Mouse (Mus musculus): ENCODE measurements around the gene Il12rb1.
A peak's percentile ranks its signal among the peaks of the same experiment; 100 is the strongest.

Gene Il12rb1

DNA sequence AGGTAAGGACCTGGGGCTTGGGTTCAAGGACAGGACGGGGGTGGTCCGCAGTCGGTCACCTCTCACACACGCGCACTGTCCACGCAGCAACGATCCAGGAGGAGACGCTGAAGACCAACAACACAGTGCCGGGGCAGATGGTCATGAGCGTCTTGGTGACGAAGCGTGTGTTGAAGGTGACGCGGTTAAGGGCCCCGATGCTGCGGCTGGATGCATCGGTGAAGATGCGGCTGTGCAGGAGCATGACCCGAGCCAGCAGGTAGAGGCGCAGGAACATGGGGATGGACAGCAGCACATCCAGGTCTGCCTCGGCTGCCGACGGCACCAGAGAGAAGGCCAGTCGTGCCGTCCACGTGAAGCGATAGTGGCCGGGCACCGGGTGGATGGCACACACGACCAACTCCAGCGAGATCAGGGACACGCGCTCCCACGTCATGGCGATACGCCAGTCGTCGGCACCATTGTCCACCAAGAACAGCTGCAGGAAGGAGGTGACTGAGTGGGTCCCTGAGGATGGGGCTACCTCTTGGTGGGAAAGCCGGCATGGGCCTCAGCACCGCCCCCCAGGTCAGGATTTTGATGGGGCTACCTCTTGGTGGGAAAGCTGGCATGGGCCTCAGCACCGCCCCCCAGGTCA, 44.5 kb downstream of the Il12rb1 start:
- no peak for DNase-seq (ENCODE audit: low spot score)

DNA sequence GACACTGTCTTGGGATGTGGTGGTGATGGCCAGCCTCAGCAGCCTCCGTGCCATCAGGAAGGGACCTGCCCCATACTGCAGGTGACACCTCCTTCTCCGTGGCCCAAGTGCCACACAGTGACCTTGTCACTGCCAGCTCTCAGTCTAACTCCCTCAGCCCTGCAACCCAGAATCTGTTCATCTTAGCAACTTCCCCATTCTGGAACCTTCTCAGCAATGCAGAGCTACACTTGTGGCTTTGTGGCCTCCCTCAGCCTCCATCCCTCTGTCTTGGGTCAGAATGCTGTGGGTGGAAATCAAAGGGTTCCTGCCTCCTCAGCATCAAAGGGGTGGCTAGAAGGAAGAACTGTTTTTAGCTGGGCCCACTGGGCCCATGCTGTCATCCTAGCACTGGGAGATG, 45.6 kb downstream of the Il12rb1 start:
- DNase-seq (ENCODE audit: low spot score) = no peak

DNA sequence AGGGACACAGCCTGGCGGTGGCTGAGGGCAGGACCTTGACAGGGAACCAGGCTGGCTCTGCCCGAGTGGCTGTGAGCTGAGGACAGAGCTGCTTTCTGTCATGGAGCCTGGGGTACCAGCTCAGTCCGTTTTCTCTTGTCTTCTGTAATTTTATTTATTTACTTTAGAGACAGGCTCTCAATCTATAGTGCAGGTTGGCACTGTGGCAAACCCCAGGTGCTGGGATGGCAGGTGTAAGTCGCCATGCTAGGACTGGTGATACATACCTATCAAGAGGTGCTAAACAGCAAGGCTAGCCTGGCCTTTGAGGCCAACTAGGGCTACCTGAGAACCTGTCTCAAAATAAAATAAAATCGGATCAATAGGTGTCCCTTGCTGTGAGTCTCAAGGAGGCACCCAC, 47.8 kb downstream of the Il12rb1 start:
- no peak for DNase-seq (ENCODE audit: low spot score)

DNA sequence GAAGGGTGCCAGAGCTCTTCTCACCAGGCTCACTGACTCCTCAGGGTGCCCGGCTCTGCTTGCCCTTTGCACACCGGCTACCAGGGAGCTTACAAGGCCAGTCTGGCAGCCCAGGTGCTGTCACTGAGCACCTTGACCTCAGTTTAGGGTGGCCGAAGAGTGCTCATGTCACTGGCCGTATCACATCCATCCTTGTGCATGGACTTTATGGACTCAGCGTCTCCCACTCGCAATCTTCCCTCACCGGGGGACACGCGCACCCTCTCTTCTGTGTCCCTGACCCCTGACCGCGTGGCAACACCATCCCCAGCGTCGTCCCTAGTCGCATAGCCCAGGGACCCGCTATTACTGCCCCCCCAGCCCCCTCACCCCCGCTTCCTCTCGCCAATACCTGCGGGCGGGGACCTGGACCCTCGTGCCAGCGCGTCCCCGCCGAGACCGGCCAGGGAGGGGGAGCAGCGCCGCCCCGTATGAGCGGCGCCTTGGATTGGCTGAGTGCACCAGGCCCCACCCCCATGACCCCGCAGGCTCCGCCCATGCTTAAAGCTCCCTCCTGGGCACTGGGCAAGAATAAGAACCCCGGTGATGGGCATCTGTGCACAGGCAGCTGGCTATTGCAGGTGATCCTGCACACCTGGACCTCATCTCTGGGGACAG, 48.4 kb downstream of the Il12rb1 start:
- DNase-seq (ENCODE audit: low spot score) = peak; percentile 70

DNA sequence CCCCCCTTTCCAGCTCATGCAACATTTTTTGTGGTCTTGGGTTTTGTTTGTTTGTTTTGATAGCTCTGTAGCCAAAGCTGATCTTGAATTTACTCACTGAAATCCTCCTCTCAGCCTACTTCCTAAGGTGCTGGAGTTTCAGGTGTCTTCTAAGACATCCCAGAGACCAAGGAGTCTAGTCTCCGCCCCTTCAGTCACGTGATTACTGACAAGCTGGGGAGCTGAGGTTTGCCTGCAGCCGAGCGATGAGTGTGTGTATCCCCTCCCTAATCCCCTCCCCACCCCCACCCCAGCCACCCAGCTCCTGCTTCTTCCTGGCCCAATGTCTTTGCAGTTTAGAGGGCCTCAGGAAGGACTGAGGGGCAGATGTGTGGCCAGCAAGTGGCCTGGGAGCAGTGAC, 49.3 kb downstream of the Il12rb1 start:
- DNase-seq (ENCODE audit: low spot score) = no peak

DNA sequence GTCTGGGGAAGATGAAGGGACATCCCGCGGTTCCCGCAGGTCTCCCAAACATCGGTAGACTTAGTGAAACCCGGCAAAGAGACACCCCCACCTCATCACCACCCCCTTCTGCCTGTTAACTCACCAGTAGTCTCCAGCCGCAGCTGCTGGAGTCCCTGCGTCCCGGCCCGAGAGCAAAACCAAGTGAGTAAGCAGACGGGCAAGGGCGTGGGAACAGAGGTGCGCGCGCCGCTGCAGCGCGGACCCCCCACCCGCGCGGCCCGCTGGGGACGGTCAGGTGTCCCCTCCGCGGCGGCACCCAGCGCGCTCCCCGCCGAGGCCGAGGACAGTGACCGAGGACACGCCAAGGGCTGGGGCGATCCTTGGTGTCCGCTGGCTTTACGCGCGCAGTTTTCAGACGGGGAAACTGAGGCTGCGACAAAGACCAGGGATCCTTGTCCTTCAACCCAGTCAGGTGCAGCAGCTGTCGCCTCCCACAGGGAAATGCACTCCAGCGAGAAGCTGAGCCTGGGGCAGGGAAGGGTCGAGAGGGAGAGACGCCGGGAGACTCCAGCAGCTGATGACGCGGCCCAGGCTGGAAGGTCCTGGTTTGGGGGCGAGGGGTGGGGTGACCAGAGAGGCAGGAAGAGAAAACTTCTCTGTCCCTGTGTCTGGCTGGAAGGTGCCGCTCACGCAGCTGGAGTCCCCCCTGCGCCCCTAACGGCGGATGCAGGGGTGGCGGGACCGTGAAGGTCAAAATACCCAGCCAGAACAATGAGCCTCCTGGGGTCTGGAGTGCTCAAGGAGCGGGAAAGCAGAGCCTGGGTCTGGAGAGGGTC, 54.8 kb downstream of the Il12rb1 start, which contains the start of gene Kcnn1:
Gene Kcnn1, minus strand, starts transcription at position 435 of the 818 bp plus-strand sequence.
- no peak for DNase-seq (ENCODE audit: low spot score)

DNA sequence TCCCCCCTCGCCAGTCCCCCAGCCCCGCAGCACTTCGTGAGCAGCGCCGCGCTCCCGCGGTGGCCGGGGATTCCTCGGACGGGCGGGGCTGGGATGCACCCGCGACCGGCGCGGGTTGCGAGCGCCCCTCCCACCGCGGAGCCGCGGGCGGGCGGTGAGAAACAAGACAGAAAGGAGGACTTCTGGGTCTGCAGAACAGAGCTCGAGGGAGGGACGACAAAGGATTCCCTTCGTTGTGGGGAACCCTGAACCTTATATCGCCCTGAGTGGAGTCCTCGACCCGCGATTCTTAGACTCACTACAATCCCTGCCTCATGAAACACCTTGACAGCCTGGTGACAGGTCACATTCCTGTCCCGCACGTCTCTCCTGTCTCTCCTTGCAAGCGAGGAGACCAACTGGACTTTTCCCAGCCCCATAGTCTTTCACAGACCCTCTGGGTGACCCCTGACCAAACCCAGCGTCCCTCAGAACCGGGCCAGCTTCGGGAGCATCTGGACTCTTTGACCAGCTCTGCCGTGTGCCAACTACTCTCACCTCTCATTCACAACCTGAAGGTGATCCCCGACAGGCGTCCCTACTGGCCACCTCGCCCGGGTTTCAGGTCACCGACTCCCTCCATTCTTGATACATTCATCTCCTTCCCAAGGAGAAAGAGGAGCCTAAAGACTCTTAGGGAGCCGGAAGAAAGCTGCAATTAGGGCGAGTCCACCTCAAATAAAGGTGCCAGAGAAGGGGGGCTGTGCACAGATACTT, 55.9 kb downstream of the Il12rb1 start:
- DNase-seq (ENCODE audit: low spot score) = no peak

DNA sequence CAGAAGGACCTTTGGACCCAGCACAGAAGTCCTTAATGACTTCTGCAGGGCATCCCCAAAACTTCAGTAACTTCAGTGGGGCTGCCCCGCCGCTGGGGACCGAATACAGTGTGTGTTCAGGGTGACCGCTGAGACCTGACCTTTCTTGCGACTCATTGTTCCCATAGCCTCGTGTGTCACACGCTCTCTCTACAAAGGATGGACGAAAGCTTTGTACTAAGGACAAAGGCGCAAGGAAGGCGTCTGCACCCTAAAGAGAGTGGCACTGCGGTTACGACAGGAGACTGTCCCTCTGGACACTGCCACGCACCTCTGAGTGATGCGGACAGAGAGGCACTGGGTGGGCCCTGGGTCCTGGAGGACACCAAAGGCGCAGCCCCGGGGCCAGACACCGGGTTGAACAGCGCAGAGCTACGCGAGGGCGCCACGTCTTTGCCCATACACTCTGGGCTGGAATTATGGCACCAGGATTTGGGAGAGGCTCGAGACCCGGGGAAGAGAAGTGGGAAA, 56.5 kb downstream of the Il12rb1 start:
- DNase-seq (ENCODE audit: low spot score) = no peak

DNA sequence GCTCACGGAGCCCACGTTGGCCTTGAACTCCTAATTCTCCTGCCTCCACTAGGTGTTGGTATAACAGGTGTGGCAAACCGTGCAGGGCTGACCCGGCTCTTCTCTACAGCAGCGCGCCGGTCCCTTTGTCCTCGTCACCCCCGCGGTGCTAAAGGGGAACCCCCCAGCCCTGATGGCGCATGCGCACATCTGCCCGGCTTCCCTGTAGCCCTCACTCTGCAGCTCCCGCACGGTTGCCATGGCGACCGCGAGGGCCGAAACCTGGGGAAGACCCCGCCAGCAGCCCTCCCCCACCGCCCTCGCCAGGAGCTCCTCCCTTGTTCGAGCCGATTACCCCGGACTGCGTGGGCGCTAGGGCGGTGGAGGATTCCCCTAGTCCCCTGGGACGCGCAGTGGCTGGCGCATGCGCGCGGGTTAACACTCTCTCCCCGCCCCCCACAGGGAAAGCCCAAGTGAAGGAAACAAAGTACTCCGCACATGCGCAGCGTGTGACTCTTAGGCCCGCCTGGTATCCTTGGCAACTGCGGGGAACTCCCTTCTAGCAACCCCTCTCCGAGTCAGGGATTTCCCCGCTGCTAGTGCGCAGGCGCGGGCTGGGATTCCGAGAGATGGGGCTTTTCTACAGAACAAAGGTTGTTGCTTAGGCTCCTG, 57.2 kb downstream of the Il12rb1 start:
- DNase-seq (ENCODE audit: low spot score) = peak; percentile 98

DNA sequence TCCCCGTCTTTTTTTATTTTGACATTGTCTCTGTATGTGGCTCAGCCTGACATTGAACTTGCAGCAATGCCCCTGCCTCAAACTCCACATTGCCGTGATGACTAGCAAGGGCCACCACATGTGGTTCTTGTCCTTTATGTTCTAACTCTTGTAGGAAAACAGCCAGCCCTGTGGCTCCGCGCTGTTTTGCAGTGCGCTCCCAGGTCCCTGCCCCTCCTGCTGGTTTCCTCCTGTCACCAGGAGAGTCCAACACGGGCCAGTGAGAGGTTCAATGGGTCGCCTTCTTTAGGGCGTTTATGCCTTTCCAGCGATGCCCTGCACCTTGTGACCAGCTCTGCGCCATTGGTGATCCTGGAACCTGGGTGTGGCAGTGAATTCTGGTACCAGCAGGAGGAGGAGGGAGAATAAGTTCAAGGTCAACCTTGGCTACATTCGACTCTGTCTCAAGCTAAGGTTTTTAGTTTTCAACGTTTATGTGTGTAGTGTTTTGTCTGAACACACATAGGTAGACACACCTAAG, 57.8 kb downstream of the Il12rb1 start:
- no peak for DNase-seq (ENCODE audit: low spot score)

DNA sequence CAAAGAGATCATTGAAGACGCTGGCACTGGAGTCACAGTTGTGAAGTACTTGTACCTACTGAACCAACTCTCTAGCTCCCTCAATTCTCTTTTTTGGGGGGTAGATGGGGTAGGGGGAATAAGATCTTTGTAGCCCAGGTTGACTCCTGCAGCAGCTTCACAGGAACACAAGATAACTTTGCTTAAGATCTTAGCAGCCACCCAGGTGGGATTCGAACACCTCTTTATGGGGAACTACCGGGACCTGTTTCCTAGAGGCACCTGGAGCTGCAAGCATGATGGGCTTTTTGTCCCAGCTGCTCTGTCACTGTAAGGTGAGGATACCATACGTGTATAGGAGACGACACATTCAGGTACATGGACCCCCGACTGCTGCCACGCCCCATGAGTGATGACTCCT, 58.3 kb downstream of the Il12rb1 start:
- no peak for DNase-seq (ENCODE audit: low spot score)

DNA sequence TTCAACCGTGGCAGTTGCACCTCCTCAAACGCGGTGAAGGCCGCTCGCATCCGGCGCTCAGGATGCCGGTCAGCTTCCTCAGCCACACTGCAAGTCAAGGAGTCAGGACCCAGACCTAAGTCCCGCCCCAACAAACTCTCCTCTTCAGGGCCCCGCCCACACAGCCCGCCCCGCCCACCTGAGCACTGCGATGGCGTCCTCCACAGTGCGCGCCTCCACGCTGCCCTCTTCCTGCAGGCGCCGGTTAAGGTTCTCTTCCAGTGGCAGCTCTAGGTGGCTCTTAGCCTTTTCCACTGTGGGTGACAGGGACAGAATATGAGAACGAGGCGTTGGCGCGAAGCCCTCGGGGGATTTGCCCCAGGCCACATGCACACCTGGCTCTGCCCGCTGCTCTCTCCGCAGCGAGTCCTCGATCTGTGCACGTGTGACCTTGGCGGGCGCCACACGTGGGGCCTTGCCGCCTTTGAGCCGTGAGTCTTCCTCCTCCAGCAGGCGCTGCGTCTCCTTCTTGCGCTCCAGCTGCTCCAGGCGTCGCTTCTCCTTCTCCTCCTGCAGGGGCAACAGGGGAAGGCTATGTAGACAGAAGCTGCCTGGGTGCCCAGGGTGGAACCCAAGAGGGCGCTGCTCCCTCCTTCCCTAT, 60.4 kb downstream of the Il12rb1 start:
- peak; percentile 78 for DNase-seq (ENCODE audit: low spot score)

DNA sequence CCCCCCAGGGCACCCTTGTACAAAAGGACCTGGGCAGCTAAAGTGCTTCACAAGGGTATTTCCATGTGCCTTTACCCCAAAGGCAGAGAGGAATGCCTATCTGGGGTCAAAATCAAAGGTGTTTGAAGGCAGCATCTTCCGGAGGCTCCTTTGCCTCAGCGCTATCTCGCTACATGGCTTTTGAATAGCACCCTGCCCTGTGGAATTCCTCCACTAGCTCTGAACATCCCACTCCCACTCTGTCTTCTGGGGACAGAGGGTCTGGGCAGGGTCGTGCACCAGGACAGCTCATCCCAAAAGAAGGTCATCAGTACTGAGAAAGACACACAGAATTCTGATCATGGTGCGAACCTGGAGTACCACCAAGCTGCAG, 60.9 kb downstream of the Il12rb1 start:
- DNase-seq (ENCODE audit: low spot score) = no peak

DNA sequence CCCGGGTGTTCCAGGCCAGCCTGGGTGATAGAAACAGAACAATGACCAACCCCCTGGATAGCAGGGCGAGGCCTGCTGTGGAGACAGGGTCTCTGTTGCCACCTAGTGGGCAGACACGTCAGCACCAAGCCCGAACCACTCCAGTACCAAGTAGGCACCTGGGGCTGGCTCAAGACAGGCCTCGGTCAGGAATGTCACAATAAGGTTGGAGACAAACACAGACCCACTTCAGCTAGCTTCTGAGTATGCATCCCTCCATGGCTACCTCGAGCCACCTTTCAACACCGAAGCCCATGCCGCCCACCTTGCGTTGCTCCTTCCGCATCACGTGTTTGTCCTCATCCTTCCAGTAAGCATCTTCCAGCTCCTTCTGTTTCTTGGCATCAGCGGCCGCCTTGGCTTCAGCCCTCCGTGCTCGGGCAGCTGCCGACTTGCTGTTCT, 61.4 kb downstream of the Il12rb1 start:
- peak; percentile 73 for DNase-seq (ENCODE audit: low spot score)

Measured in testis, postnatal 14 days (tissue).